Mouse (Mus musculus): ENCODE measurements at regions not wholly inside any gene's neighbourhood (a gene's known extent, or its start where the extent isn't known, plus 50 kb on each side); places are given as distances from the start of the nearest gene placed in this dataset.
A peak's percentile ranks its signal among the peaks of the same experiment; 100 is the strongest.

DNA sequence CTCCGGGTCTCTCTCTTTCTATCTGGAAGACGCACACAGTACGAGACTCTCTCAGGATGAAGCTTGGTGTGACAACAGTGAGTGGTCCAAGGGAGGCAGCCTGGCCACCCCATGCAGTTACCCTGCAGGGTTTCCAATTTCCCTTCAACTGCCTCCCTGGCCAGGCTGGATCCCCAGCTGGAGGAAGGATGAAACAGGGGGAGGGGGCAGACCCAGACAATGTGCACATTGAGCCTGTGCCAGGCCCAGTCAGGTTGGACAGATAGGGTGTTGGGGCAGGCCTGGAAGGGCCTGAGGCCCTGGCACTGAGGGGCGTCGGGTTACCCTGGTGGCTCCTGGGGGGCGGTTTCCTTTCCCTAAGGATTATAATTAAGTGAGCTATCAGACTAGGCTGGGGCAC is 55.8 kb upstream of the Tmem189 start:
- H3K36me3 ChIP-seq: no peaks in the 10 kb centered on the region
- no peak; the same call in 1 of the 2 replicates for ATAC-seq (ENCODE audit: insufficient number of reproducible peaks, insufficient read depth, low FRiP score, low TSS enrichment)
- no peak overlapping the region for H3K4me2 ChIP-seq (replicated peaks)
- 21% methylated on average over 6 of the region's 6 CpGs for WGBS
- peaks cover 36% of the 10 kb centered on the region for H3K4me1 ChIP-seq
- peak overlapping the region; percentile 24 for H3K27ac ChIP-seq
- no peak overlapping the region for H3K9ac ChIP-seq
- H3K4me3 ChIP-seq: no peak overlapping the region
- H3K9me3 ChIP-seq: no peaks in the 10 kb centered on the region
- H3K27me3 ChIP-seq: no peaks in the 10 kb centered on the region

DNA sequence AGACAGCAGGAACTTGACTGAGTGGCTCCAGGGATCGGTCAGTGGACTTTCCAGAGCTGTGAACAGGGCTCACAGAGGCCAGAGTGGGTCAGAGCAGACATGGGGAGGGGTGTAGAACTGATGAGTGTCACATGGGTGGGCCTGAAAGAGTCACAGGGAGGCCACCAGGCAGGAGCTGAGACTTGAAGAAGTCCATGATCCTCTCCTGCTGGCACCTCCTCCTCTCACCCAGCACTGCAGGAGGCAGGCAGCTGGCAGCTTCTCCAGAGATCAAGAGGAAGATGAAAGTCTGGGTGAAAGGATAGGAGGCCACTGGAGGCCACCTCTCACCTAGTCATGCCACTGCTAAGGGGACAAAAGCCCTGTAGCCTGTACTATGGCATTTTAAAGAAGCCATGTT is 54.5 kb upstream of the Tmem189 start:
- 62% methylated on average over 1 of the region's 1 CpGs for WGBS
- H3K9ac ChIP-seq: no peak overlapping the region; the same call in 1 of the 2 replicates
- no peaks in the 10 kb centered on the region for H3K36me3 ChIP-seq
- peaks cover 42% of the 10 kb centered on the region for H3K4me1 ChIP-seq
- no peak for ATAC-seq (ENCODE audit: insufficient number of reproducible peaks, insufficient read depth, low FRiP score, low TSS enrichment)
- no peak overlapping the region for H3K4me2 ChIP-seq (replicated peaks)
- no peak overlapping the region for H3K4me3 ChIP-seq
- no peaks in the 10 kb centered on the region for H3K27me3 ChIP-seq
- H3K9me3 ChIP-seq: no peaks in the 10 kb centered on the region
- no peak overlapping the region for H3K27ac ChIP-seq

DNA sequence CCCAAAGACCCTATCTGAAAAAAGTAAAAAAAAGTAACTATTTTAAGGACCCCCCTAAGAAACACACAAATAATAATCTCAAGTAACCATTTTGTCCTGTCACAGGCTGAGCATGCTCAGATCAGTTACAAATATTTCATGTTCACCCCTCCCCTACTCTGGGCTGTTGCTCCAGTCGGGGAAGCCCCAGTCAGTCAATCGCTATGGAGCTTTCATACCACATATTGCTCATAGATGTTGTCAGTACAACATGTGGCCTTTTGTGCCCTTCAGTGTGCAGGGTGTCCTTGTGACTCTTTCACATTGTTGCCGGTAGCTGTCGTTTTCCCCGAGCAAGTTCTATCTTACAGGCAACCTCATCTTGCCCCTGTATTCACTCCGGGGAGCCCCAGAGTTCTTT is 52.9 kb upstream of the Tmem189 start:
- H3K4me1 ChIP-seq: peaks cover 36% of the 10 kb centered on the region
- H3K36me3 ChIP-seq: no peaks in the 10 kb centered on the region
- H3K4me3 ChIP-seq: no peak overlapping the region
- no peak overlapping the region for H3K9ac ChIP-seq
- no peak overlapping the region for H3K4me2 ChIP-seq (replicated peaks)
- no peak for ATAC-seq (ENCODE audit: insufficient number of reproducible peaks, insufficient read depth, low FRiP score, low TSS enrichment)
- no peaks in the 10 kb centered on the region for H3K27me3 ChIP-seq
- H3K9me3 ChIP-seq: no peaks in the 10 kb centered on the region
- 66% methylated on average over 6 of the region's 6 CpGs for WGBS
- no peak overlapping the region for H3K27ac ChIP-seq

DNA sequence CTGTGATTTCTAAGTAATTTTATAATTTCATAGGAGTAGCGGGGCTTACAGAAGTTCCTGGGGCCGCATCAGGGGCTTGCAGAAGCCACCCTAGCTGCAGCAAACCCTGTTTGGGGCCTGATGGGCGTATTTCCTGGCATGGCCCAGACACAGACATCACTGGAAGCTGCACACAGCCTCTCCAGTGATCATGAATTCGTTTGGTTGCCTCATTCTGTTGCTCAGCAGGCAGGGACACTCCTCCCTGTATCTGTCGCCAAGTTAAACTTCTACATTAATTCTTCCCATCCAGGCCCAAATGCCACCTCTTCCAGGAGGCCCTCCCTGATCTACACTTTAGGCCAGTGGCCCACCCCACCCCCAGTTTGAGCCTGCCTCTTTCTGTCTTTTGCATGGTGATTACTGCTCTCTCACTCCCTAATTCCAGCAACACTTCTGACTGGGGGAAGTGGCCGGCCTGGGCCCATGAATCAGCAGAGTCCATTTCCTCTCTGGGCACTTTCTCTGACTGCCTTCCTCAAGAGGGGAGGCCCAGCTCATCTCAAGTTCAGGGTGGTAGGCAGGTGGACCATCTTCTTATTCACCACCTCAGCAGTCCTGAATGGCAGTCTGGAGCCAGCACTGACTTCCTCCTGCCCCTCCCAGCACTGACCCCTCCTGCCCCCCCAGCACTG is 51.0 kb upstream of the Tmem189 start:
- no peaks in the 10 kb centered on the region for H3K9me3 ChIP-seq
- ATAC-seq (ENCODE audit: insufficient number of reproducible peaks, insufficient read depth, low FRiP score, low TSS enrichment): no peak
- no peak overlapping the region for H3K4me2 ChIP-seq (replicated peaks)
- no peaks in the 10 kb centered on the region for H3K36me3 ChIP-seq
- no peak overlapping the region for H3K4me3 ChIP-seq
- H3K27ac ChIP-seq: 0 out of 2 replicates have a peak overlapping the region, but pooled peaks have one; percentile 7
- H3K27me3 ChIP-seq: no peaks in the 10 kb centered on the region
- WGBS: 54% methylated on average over 6 of the region's 6 CpGs
- peaks cover 23% of the 10 kb centered on the region for H3K4me1 ChIP-seq
- no peak overlapping the region for H3K9ac ChIP-seq
